Mouse (Mus musculus) olfactory bulb, adult 2 months (tissue): ENCODE measurements at regions not wholly inside any gene's neighbourhood (a gene's known extent, or its start where the extent isn't known, plus 50 kb on each side); places are given as distances from the start of the nearest gene placed in this dataset.
"Not testable (repeated sequence)": the region's sequence is repeated elsewhere in the genome, so short reads cannot be mapped to it uniquely, and the experiment has no call there.

ENCODE experiments used
- H3K27ac ChIP-seq: fragments of 200-500 bp; 2 replicates; pipeline ENCODE4 v1.5.1; 2012; ENCODE audit warnings: low read depth, low read length; ENCODE audit not compliant: insufficient read depth
- H3K4me1 ChIP-seq: fragments of 200-500 bp; 2 replicates; pipeline ENCODE4 v1.6.1; 2012; ENCODE audit warnings: low read length; ENCODE audit not compliant: control insufficient read depth, insufficient read depth
- H3K4me3 ChIP-seq: fragments of 200-500 bp; 2 replicates; pipeline ENCODE4 v1.5.1; 2012; ENCODE audit warnings: mild to moderate bottlenecking, low read depth, low read length, moderate library complexity; ENCODE audit not compliant: insufficient read depth
- CTCF ChIP-seq: fragments of 200-500 bp; IDR thresholded peaks from 2 replicates; pipeline ENCODE4 v1.5.1; 2012; ENCODE audit warnings: low read depth, mild to moderate bottlenecking, low read length, moderate library complexity; ENCODE audit not compliant: insufficient read depth
- POLR2A ChIP-seq: fragments of 200-500 bp; IDR thresholded peaks from 2 replicates; pipeline ENCODE4 v1.6.1; 2012; ENCODE audit warnings: mild to moderate bottlenecking, low read depth, low read length, moderate library complexity; ENCODE audit not compliant: insufficient read depth
- WGBS: fragments of 180-500 bp; shearing (Covaris S2); methylation state at CpG from one replicate; pipeline ENCODE4 v1.1.7; 2018; 5-methylcytosine and 5-hydroxymethylcytosine counted together

DNA sequence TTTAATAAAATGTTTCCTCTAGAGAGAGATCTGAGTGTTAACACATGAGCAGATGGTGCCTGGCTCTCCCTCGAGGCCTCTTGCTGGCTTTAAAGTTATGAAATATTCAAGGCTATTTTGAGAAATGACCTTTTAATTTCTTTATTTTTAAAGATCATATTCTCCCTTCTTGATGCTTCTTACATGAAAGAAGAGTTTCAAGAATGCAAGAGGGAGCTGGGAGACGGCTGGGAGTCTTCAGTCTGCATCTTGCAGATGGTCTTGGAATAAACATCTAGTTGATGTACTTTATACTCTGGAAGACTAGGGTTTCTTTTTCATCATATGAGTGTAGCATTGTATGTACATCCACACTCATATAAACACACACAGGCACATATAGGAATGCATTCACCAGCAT is 189.0 kb downstream of the Zfp619 start:
- no peak overlapping the region for H3K27ac ChIP-seq
- 76% methylated on average over 2 of the region's 2 CpGs for WGBS
- H3K4me1 ChIP-seq = no peaks in the 10 kb centered on the region
- TF ChIP-seq POLR2A = no peak
- TF ChIP-seq CTCF = no peak
- no peak overlapping the region for H3K4me3 ChIP-seq

- no peak overlapping the region for H3K4me3 ChIP-seq
- no peak overlapping the region for H3K27ac ChIP-seq
- TF ChIP-seq POLR2A = no peak
- TF ChIP-seq CTCF = no peak
- WGBS = 15% methylated on average over 11 of the region's 11 CpGs
- H3K4me1 ChIP-seq = no peaks in the 10 kb centered on the region
These were observed 199.0 kb downstream of the Zfp619 start for GRCm38 (mm10) chr7:39716340-39717150.

DNA sequence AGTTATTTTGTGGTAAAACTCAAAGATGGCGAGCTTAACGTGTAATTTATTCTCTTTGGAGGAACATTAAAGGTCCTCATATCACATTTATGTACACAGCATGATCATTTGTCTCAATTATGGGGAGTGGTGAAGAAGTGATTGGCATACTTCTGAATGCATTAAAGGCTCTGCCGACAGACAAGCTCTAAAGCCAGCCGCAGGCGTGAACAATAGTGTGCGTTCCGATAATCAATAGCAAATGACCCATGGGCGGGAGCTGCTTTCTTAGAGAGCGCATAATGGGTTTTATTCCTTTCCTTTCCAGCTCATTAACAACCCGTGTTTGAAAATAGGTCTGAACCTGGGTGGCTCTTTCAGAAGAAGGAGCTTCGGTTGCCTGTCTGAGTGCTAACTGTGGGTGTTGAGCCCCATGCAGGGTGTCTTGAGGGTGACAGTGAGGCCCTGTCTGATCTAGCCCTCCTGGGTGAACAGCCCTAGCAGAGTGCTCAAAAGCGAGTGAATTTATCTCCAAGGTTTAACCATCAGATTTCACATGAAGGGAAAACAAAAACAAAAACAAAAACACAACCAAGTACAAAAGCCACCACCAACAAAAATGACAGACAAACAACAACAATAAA is 210.5 kb downstream of the Zfp619 start:
- H3K4me3 ChIP-seq = no peak overlapping the region
- TF ChIP-seq POLR2A = no peak
- TF ChIP-seq CTCF = no peak
- WGBS = 39% methylated on average over 12 of the region's 12 CpGs
- no peaks in the 10 kb centered on the region for H3K4me1 ChIP-seq
- H3K27ac ChIP-seq = no peak overlapping the region

GRCm38 (mm10) chr7:39728930-39729329 is 211.4 kb downstream of the Zfp619 start:
- Histone ChIP-seq H3K4me3 (no peak overlapping the region), H3K4me1 (no peaks in the 10 kb centered on the region), H3K27ac (no peak overlapping the region)
- WGBS = 74% methylated on average over 7 of the region's 7 CpGs
- no peak for TF ChIP-seq POLR2A
- no peak for TF ChIP-seq CTCF

- no peak overlapping the region for H3K4me3 ChIP-seq
- 42% methylated on average over 3 of the region's 3 CpGs for WGBS
- H3K4me1 ChIP-seq = no peaks in the 10 kb centered on the region
- no peak overlapping the region for H3K27ac ChIP-seq
- TF ChIP-seq POLR2A (no peak), CTCF (no peak)
These were observed 212.2 kb downstream of the Zfp619 start for GRCm38 (mm10) chr7:39729723-39730122.

GRCm38 (mm10) chr7:39732790-39733189 is 215.2 kb downstream of the Zfp619 start:
- H3K27ac ChIP-seq = no peak overlapping the region
- H3K4me3 ChIP-seq = no peak overlapping the region
- TF ChIP-seq POLR2A = no peak
- TF ChIP-seq CTCF = no peak
- 69% methylated on average over 1 of the region's 1 CpGs for WGBS
- H3K4me1 ChIP-seq = no peaks in the 10 kb centered on the region

DNA sequence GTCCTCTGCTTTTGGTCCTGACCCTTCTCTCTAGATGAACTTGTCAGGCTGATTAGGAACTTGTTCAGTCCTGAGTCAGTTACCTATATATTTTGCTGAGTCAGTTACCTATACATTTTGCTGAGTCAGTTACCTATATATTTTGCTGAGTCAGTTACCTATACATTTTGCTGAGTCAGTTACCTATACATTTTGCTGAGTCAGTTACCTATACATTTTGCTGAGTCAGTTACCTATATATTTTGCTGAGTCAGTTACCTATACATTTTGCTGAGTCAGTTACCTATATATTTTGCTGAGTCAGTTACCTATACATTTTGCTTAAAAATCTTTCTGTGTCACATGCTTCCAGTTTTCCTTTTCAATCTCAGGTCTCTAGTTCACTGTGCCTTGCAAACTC is 230.8 kb downstream of the Zfp619 start:
- H3K4me1 ChIP-seq, H3K4me3 ChIP-seq, H3K27ac ChIP-seq: not testable (repeated sequence)

DNA sequence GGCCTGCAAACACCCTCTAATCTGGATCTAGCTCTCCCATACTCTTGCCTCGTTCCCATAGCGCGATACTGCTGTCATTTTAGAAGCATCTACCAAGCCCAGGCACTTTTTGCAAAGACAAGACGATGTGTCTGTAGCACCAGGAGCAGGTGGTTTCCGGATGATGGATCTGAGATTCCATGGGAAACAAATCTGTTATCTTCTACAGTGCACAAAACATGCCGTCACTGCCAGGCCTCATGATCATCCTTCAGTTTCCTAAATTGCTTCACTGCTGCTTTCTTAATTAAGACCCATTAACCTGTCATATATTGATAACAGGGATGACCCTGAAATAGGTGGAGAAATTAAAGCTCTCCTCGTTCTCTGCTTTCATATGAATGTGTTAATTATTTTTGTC is 232.9 kb downstream of the Zfp619 start:
- WGBS = 90% methylated on average over 7 of the region's 7 CpGs
- no peaks in the 10 kb centered on the region for H3K4me1 ChIP-seq
- TF ChIP-seq CTCF = no peak
- no peak overlapping the region for H3K4me3 ChIP-seq
- H3K27ac ChIP-seq = no peak overlapping the region

GRCm38 (mm10) chr7:39764366-39764765 is 246.8 kb downstream of the Zfp619 start:
- Histone ChIP-seq H3K27ac (no peak overlapping the region), H3K4me3 (no peak overlapping the region), H3K4me1 (no peaks in the 10 kb centered on the region)
- 89% methylated on average over 2 of the region's 2 CpGs for WGBS
- TF ChIP-seq POLR2A = no peak
- no peak for TF ChIP-seq CTCF
